Mouse (Mus musculus): ENCODE results near the gene Ogdh. TPM values are rescaled to one million over a fixed set of nuclear protein-coding genes. Genes with fewer than 3 reads are reported as not detected.
A peak's percentile ranks its signal among the peaks of the same experiment; 100 is the strongest.

Gene Ogdh
- polyA plus RNA-seq, 1 experiment: 153 TPM

DNA sequence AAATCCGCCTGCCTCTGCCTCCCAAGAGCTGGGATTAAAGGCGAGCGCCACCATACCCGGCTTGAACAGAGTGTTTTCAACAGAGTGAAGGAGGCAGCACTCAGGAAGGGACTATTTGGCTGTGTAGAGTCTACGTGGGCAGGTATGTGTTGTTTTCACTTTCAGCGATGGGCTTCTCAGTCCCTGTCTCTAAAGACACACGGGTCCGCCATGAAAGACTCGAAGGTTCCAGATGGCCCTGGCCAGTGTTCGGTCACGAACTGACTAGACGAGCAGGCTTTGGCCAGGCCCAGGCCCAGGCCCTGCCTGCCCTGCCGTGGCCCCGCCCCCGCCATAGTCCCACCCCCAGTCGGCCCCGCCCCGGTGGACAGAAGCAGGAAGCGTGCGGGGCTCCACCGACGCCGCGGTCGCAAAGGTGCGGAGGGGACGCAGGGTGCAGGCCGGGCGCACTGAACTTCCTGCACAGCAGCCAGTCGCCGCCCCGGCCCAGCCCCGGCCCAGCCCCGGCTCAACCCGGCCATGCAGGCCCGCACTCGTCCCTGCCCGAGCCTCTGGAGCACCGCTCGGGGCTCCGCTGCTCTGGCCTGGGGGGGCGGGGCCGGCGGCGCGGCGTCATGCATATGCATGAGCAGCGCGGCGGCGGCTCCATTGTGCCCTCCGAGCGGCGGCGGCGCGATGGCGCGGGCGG, 97.4 kb downstream of the Ogdh start, which contains the start of gene Zmiz2:
Gene Zmiz2 (plus strand): TSS at position 349 of the 688 bp plus-strand sequence.
- H3K27me3 ChIP-seq (ENCODE audit: control insufficient read depth, insufficient read depth, low read length): no peaks in the 10 kb centered on the region
- peaks cover 23% of the 10 kb centered on the region for H3K4me1 ChIP-seq (replicated peaks; ENCODE audit: control insufficient read depth, insufficient read depth, low read length)
- H3K36me3 ChIP-seq (ENCODE audit: control insufficient read depth, insufficient read depth, low read length): no peaks in the 10 kb centered on the region
- peak within 1 kb of the TSS; percentile 83 for H3K27ac ChIP-seq (ENCODE audit: control insufficient read depth, insufficient read depth, low read length)
- peak within 1 kb of the TSS; percentile 79 for H3K4me3 ChIP-seq (ENCODE audit: control insufficient read depth, insufficient read depth, low read length)
- WGBS: 6% methylated on average over 60 of the region's 60 CpGs
- DNase-seq: peak; percentile 92
- TF ChIP-seq POLR2A (IDR thresholded peaks at IDR 0.05; ENCODE audit: control insufficient read depth, extremely low read depth, insufficient read depth, low read length, poor library complexity) (peak; percentile 79; the same call in 1 of the 2 replicates), CTCF (IDR thresholded peaks at IDR 0.05; ENCODE audit: borderline replicate concordance, control insufficient read depth, extremely low read depth, insufficient read depth, low read length, poor library complexity) (0 out of 2 replicates have a peak, but pooled peaks have one; percentile 29)

DNA sequence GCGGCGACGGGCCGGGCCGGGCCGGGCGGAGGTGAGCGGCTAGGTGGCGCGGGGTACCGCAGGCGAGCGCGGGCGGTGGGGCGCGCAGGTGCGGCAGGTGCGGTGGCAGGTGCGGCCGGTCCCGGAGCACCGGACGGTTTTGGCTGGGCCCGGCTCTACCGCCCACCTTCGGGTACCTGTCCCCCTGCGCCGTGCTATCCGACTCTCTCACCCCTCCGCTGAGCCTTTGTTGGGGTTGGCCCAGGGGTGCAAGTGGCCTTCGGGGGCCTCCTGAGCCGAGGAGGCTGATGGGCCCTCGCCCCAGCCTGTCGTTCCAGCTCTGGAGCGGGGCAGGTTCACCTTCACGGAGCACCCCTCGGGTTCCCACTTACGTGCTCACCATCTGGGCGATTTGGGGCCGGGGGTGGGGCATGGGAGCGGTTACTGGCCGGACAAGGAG, 98.1 kb downstream of the Ogdh start:
- TF ChIP-seq CTCF (IDR thresholded peaks at IDR 0.05; ENCODE audit: borderline replicate concordance, control insufficient read depth, extremely low read depth, insufficient read depth, low read length, poor library complexity) (no peak), POLR2A (IDR thresholded peaks at IDR 0.05; ENCODE audit: control insufficient read depth, extremely low read depth, insufficient read depth, low read length, poor library complexity) (no peak)
- peaks cover 23% of the 10 kb centered on the region for H3K4me1 ChIP-seq (replicated peaks; ENCODE audit: control insufficient read depth, insufficient read depth, low read length)
- no peak overlapping the region for H3K27ac ChIP-seq (ENCODE audit: control insufficient read depth, insufficient read depth, low read length)
- 4% methylated on average over 43 of the region's 43 CpGs for WGBS
- H3K36me3 ChIP-seq (ENCODE audit: control insufficient read depth, insufficient read depth, low read length): no peaks in the 10 kb centered on the region
- H3K27me3 ChIP-seq (ENCODE audit: control insufficient read depth, insufficient read depth, low read length): no peaks in the 10 kb centered on the region
- DNase-seq: peak; percentile 44
- peak overlapping the region; percentile 67 for H3K4me3 ChIP-seq (ENCODE audit: control insufficient read depth, insufficient read depth, low read length)

DNA sequence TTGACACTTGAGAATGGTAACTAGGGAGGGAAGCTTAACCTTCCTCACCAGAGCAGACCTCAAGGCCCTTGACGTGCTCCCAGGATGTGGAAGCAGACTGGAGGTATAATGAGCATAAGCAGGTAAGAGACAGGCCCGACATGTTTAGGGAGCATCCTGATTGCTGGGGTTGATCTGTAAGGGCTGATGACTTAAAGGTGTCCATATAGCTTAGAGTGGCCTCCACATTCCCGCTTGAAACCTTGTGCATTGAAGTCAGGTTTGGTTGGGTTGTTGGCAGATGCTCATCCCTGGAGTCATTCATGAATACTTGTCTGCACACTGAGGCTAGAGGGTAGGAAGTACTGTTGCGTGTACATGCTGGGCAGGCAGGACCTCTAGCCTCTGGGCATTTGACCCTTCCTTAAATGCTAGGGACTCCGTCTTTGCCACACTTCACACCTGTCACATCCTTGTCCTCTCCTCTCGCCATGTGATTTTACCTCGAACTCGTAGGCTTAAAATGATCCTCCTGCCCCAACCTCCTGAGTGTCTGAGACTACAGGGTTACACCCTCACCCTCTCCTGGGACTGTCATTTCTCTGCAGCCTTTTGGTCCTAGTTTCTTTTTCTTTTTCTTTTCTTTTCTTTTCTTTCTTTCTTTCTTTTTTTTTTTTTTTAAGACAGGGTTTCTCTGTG, 99.1 kb downstream of the Ogdh start:
- H3K4me1 ChIP-seq (replicated peaks; ENCODE audit: control insufficient read depth, insufficient read depth, low read length): peaks cover 23% of the 10 kb centered on the region

GRCm38 (mm10) chr11:6391516-6392276, 100.3 kb downstream of the Ogdh start:
- DNase-seq: no peak
- Histone ChIP-seq H3K4me3 (ENCODE audit: control insufficient read depth, insufficient read depth, low read length) (no peak overlapping the region), H3K27ac (ENCODE audit: control insufficient read depth, insufficient read depth, low read length) (peak overlapping the region; percentile 45; the same call in 1 of the 2 replicates), H3K4me1 (replicated peaks; ENCODE audit: control insufficient read depth, insufficient read depth, low read length) (peaks cover 23% of the 10 kb centered on the region), H3K27me3 (ENCODE audit: control insufficient read depth, insufficient read depth, low read length) (no peaks in the 10 kb centered on the region), H3K36me3 (ENCODE audit: control insufficient read depth, insufficient read depth, low read length) (peaks cover 15% of the 10 kb centered on the region)
- 39% methylated on average over 8 of the region's 8 CpGs for WGBS
- no peak for TF ChIP-seq CTCF (IDR thresholded peaks at IDR 0.05; ENCODE audit: borderline replicate concordance, control insufficient read depth, extremely low read depth, insufficient read depth, low read length, poor library complexity)
- TF ChIP-seq POLR2A (IDR thresholded peaks at IDR 0.05; ENCODE audit: control insufficient read depth, extremely low read depth, insufficient read depth, low read length, poor library complexity): no peak

More for the DNA sequence above, 99.1 kb downstream of the Ogdh start:
- Histone ChIP-seq H3K4me3 (ENCODE audit: control insufficient read depth, insufficient read depth, low read length) (no peak overlapping the region), H3K27me3 (ENCODE audit: control insufficient read depth, insufficient read depth, low read length) (no peaks in the 10 kb centered on the region), H3K27ac (ENCODE audit: control insufficient read depth, insufficient read depth, low read length) (no peak overlapping the region), H3K36me3 (ENCODE audit: control insufficient read depth, insufficient read depth, low read length) (peaks cover 3% of the 10 kb centered on the region; the same call in 1 of the 2 replicates)
- TF ChIP-seq CTCF (IDR thresholded peaks at IDR 0.05; ENCODE audit: borderline replicate concordance, control insufficient read depth, extremely low read depth, insufficient read depth, low read length, poor library complexity): no peak
- TF ChIP-seq POLR2A (IDR thresholded peaks at IDR 0.05; ENCODE audit: control insufficient read depth, extremely low read depth, insufficient read depth, low read length, poor library complexity): no peak
- no peak for DNase-seq
- WGBS: 74% methylated on average over 8 of the region's 8 CpGs

- Histone ChIP-seq H3K36me3 (ENCODE audit: control insufficient read depth, insufficient read depth, low read length) (peaks cover 22% of the 10 kb centered on the region), H3K4me1 (replicated peaks; ENCODE audit: control insufficient read depth, insufficient read depth, low read length) (peaks cover 23% of the 10 kb centered on the region), H3K4me3 (ENCODE audit: control insufficient read depth, insufficient read depth, low read length) (no peak overlapping the region), H3K27me3 (ENCODE audit: control insufficient read depth, insufficient read depth, low read length) (no peaks in the 10 kb centered on the region), H3K27ac (ENCODE audit: control insufficient read depth, insufficient read depth, low read length) (no peak overlapping the region)
- no peak for DNase-seq
- 47% methylated on average over 6 of the region's 6 CpGs for WGBS
- no peak for TF ChIP-seq POLR2A (IDR thresholded peaks at IDR 0.05; ENCODE audit: control insufficient read depth, extremely low read depth, insufficient read depth, low read length, poor library complexity)
These were observed 101.4 kb downstream of the Ogdh start for GRCm38 (mm10) chr11:6392857-6393256.

DNA sequence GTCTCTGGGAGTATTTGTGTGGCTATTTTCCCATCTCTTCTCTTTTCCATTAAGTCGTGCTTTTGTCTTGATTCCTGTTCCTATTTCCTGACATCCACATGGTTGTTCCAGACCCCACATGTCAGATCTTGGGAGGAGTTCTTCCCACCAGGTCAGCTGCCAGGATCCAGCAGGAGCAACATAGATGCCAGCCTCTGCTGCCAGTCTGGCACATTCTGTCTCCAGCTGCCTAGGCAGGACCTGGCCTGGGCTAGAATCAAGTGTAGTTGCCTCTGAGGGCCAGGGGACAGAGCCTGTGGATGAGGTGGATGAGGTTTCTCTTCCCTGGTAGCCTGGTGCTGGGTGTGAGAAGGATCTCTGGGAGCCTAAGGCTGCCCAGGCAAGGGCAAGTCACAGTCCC, 102.4 kb downstream of the Ogdh start:
- 93% methylated on average over 1 of the region's 1 CpGs for WGBS
- peaks cover 31% of the 10 kb centered on the region for H3K36me3 ChIP-seq (ENCODE audit: control insufficient read depth, insufficient read depth, low read length)
- TF ChIP-seq POLR2A (IDR thresholded peaks at IDR 0.05; ENCODE audit: control insufficient read depth, extremely low read depth, insufficient read depth, low read length, poor library complexity): no peak
- TF ChIP-seq CTCF (IDR thresholded peaks at IDR 0.05; ENCODE audit: borderline replicate concordance, control insufficient read depth, extremely low read depth, insufficient read depth, low read length, poor library complexity): no peak
- no peak for DNase-seq
- peaks cover 19% of the 10 kb centered on the region for H3K4me1 ChIP-seq (replicated peaks; ENCODE audit: control insufficient read depth, insufficient read depth, low read length)
- no peaks in the 10 kb centered on the region for H3K27me3 ChIP-seq (ENCODE audit: control insufficient read depth, insufficient read depth, low read length)
- H3K4me3 ChIP-seq (ENCODE audit: control insufficient read depth, insufficient read depth, low read length): no peak overlapping the region
- no peak overlapping the region for H3K27ac ChIP-seq (ENCODE audit: control insufficient read depth, insufficient read depth, low read length)
